Mouse (Mus musculus): Measurements from ENCODE around the gene Fbln5.

GRCm38 (mm10) chr12:101858011-101858410, 39.2 kb upstream of the Fbln5 start:
- no peak for TF ChIP-seq CTCF (IDR thresholded peaks at IDR 0.05; ENCODE audit: low read depth, low read length)
- TF ChIP-seq GATA1 (IDR thresholded peaks at IDR 0.05; ENCODE audit: borderline replicate concordance, low read length): no peak
- no peak for TF ChIP-seq TAL1 (conservative IDR thresholded peaks at IDR 0.05; ENCODE audit: low read depth, low read length)
- TF ChIP-seq GATA2 (IDR thresholded peaks at IDR 0.05; ENCODE audit: borderline replicate concordance, low read depth, low read length): no peak
- no peak for TF ChIP-seq POLR2AphosphoS5 (IDR thresholded peaks at IDR 0.05; ENCODE audit: insufficient replicate concordance, low read depth, low read length)
